In the genomic region with DNA sequence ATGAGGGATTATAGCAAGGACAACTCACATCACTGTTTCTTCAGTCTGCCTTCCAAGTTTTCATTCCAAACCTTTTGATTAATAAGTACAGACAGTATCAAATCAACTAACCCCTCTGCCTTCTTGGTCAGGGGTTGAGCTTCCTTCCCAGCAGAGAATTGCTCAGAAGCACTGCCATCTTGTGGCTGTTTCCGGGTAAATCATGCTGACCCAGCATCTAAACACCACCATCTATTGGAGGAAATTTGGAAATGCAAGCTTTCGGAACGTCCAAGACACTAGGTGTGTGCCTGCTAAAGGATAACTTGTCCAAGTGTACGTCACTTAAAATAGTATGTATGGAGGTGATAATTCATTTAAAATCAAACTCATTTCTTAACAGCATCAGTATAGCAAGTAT, we compare ENCODE assay signal across 8 mouse cellular contexts.
DNase-seq lines count a peak whose midpoint lies in the region; TF ChIP-seq lines count a peak whose summit lies in the region.

No protein-coding gene starts in this region.

- TF ChIP-seq POLR2A in CH12.LX (IDR thresholded peaks at IDR 0.05; ENCODE audit: low read depth, low read length) = no peak

- H3K4me3 ChIP-seq in CH12.LX (replicated peaks in 1 of 3; ENCODE audit: low read depth in 2 of 3, low read length in 2 of 3, poor library complexity in 1 of 3) = no peak overlapping the region

- DNase-seq in CH12.LX (ENCODE audit: extremely low read depth) (peak; percentile 87), WW6 (ENCODE audit: low read depth, low spot score) (peak; percentile 45)
- peak; percentile 54 to 74 for DNase-seq in cerebellum, postnatal 4 days (ENCODE audit: low spot score in 2 of 2)
- DNase-seq in gastrocnemius, postnatal 4 days (ENCODE audit: low spot score in 2 of 2) = peak; percentile 26 to 58
- DNase-seq in kidney, postnatal 36 days = peak; percentile 23 to 72
- DNase-seq in lung, postnatal 10 days = peak; percentile 65
- peak; percentile 87 for DNase-seq in retina, embryonic 14.5 days (ENCODE audit: low spot score)
- DNase-seq in urinary bladder, postnatal 4 days (ENCODE audit: low spot score in 2 of 2) = no peak

- no peaks in the 10 kb centered on the region for H3K79me2 ChIP-seq in CH12.LX (replicated peaks; ENCODE audit: control insufficient read depth, extremely low read depth, insufficient read depth, poor library complexity, severe bottlenecking)

- H3K27me3 ChIP-seq in CH12.LX (replicated peaks) = no peaks in the 10 kb centered on the region

- TF ChIP-seq EP300 in CH12.LX (IDR thresholded peaks at IDR 0.05; ENCODE audit: low read length) = no peak

- no peaks in the 10 kb centered on the region for H3K36me3 ChIP-seq in CH12.LX (replicated peaks in 1 of 2; ENCODE audit: control insufficient read depth in 1 of 2, insufficient read depth in 1 of 2, low read length in 1 of 2)

- peak; percentile 83 for TF ChIP-seq RAD21 in CH12.LX (IDR thresholded peaks at IDR 0.05; ENCODE audit: low read depth, low read length)

- H3K4me2 ChIP-seq in CH12.LX (ENCODE audit: insufficient read depth, low read depth, poor library complexity, severe bottlenecking) = no peak overlapping the region

- no peaks in the 10 kb centered on the region for H3K9me3 ChIP-seq in CH12.LX (replicated peaks; ENCODE audit: low read length)

- peaks cover 0 to 30% of the 10 kb centered on the region in 2 experiments; a peak in 2 of 4 replicates for H3K4me1 ChIP-seq in CH12.LX (ENCODE audit: control insufficient read depth in 1 of 2, insufficient read depth in 2 of 2)

- no peak overlapping the region for H3K9ac ChIP-seq in CH12.LX (ENCODE audit: insufficient read depth, low read depth)

- TF ChIP-seq CTCF in CH12.LX (conservative IDR thresholded peaks at IDR 0.05 in 1 of 2, IDR thresholded peaks at IDR 0.05 in 1 of 2; ENCODE audit: low read depth in 2 of 2, low read length in 2 of 2) = peak; percentile 93 to 100

- no peak overlapping the region for H3K27ac ChIP-seq in CH12.LX (ENCODE audit: insufficient read depth, low read depth)

- in situ Hi-C loops in CH12.LX (cut with MboI; ENCODE audit: low pct_ligation_motif_present, low pct_unique_long_range_greater_than_20kb, low sequenced_read_pairs) = no loop called here

- dilution Hi-C loops in CH12.LX (cut with MboI; ENCODE audit: extremely low pct_ligation_motif_present, extremely low pct_unique_long_range_greater_than_20kb, low sequenced_read_pairs) = no loop called here

TF ChIP-seq in CH12.LX, 34 proteins besides CTCF, POLR2A, EP300 and RAD21:
- TF ChIP-seq SIN3A (IDR thresholded peaks at IDR 0.05; ENCODE audit: low read length) (0 out of 2 replicates have a peak, but pooled peaks have one; percentile 26), ZC3H11A (IDR thresholded peaks at IDR 0.05; ENCODE audit: low read depth, low read length) (peak; percentile 37; the same call in 1 of the 2 replicates), USF2 (conservative IDR thresholded peaks at IDR 0.05; ENCODE audit: low read depth, low read length) (no peak), ZNF384 (IDR thresholded peaks at IDR 0.05; ENCODE audit: low read depth, low read length) (0 out of 2 replicates have a peak, but pooled peaks have one; percentile 16), SMC3 (IDR thresholded peaks at IDR 0.05; ENCODE audit: low read depth, low read length) (peak; percentile 84), MAX (IDR thresholded peaks at IDR 0.05; ENCODE audit: low read length) (peak; percentile 74), MAFK (IDR thresholded peaks at IDR 0.05; ENCODE audit: insufficient replicate concordance, low read length) (peak; percentile 97), POLR2AphosphoS2 (IDR thresholded peaks at IDR 0.05; ENCODE audit: low read depth, low read length) (no peak), KAT2A (IDR thresholded peaks at IDR 0.05; ENCODE audit: insufficient replicate concordance, low read length) (no peak), ELF1 (IDR thresholded peaks at IDR 0.05; ENCODE audit: low read depth, low read length) (peak; percentile 81), NELFE (IDR thresholded peaks at IDR 0.05; ENCODE audit: low read depth, low read length) (peak; percentile 77; the same call in 1 of the 2 replicates), BHLHE40 (IDR thresholded peaks at IDR 0.05; ENCODE audit: low read depth, low read length) (0 out of 2 replicates have a peak, but pooled peaks have one; percentile 8), MEF2A (IDR thresholded peaks at IDR 0.05; ENCODE audit: borderline replicate concordance, low read depth, low read length) (0 out of 2 replicates have a peak, but pooled peaks have one; percentile 17), NRF1 (IDR thresholded peaks at IDR 0.05; ENCODE audit: low read depth, low read length) (no peak), IRF4 (IDR thresholded peaks at IDR 0.05; ENCODE audit: low read depth, low read length) (peak; percentile 26; the same call in 1 of the 2 replicates)

Comparison
In these comparisons a context has a peak if more than half of its experiments do, and no peak if none do; other contexts are left out.
1. DNase-seq: peak in CH12.LX (single experiment), WW6 (single experiment), cerebellum, postnatal 4 days (2 of 2), gastrocnemius, postnatal 4 days (2 of 2), kidney, postnatal 36 days (2 of 2), lung, postnatal 10 days (single experiment) and retina, embryonic 14.5 days (single experiment); none in urinary bladder, postnatal 4 days (0 of 2).